Mouse (Mus musculus) intestine, embryonic 14.5 days (tissue): ENCODE results near the gene Ube3b. TPM values are rescaled to one million over a fixed set of nuclear protein-coding genes. Genes with fewer than 3 reads are reported as not detected.

Experiments
- ATAC-seq: fragments of 200-750 bp; cut with Nextera tagmentation; replicated peaks from 2 replicates; pipeline ENCODE4 v1.8.0; 2017; ENCODE audit warnings: low read depth, moderate number of reproducible peaks, moderate TSS enrichment, moderate library complexity; ENCODE audit not compliant: low FRiP score, low TSS enrichment
- DNase-seq: peaks from one replicate; pipeline ENCODE4 v3.0.0-alpha.2; 2018; ENCODE audit warnings: low spot score
- H3K27ac ChIP-seq: fragments of 300-500 bp; sonication (generic); 2 replicates; pipeline ENCODE4 v1.5.1; 2014; ENCODE audit warnings: low read depth, mild to moderate bottlenecking, control low read depth
- H3K27me3 ChIP-seq: fragments of 300-500 bp; sonication (generic); replicated peaks from 2 replicates; pipeline ENCODE4 v1.6.1; 2014; ENCODE audit warnings: low read length, control low read depth; ENCODE audit not compliant: control insufficient read depth, insufficient read depth
- H3K36me3 ChIP-seq: fragments of 300-500 bp; sonication (generic); 2 replicates; pipeline ENCODE4 v1.6.1; 2014; ENCODE audit warnings: low read length, control low read depth; ENCODE audit not compliant: control insufficient read depth, insufficient read depth
- H3K4me1 ChIP-seq: fragments of 300-500 bp; sonication (generic); replicated peaks from 2 replicates; pipeline ENCODE4 v1.6.1; 2014; ENCODE audit warnings: low read length, control low read depth, mixed read lengths; ENCODE audit not compliant: control insufficient read depth, insufficient read depth
- H3K4me2 ChIP-seq: fragments of 300-500 bp; sonication (generic); 2 replicates; pipeline ENCODE4 v1.6.1; 2014; ENCODE audit warnings: low read length
- H3K4me3 ChIP-seq: fragments of 300-500 bp; sonication (generic); 2 replicates; pipeline ENCODE4 v1.5.1; 2014; ENCODE audit warnings: low read depth, low read length, control low read depth, mixed read lengths
- H3K9ac ChIP-seq: fragments of 300-500 bp; sonication (generic); 2 replicates; pipeline ENCODE4 v1.6.1; 2014; ENCODE audit warnings: mild to moderate bottlenecking, low read length
- H3K9me3 ChIP-seq: fragments of 300-500 bp; sonication (generic); 2 replicates; pipeline ENCODE4 v1.6.1; 2016; ENCODE audit warnings: low read length, control low read depth; ENCODE audit not compliant: control insufficient read depth
- WGBS: fragments of 180-500 bp; shearing (Covaris S2); extraction: QIAGEN DNeasy Blood & Tissue Kit; methylation state at CpG from one replicate; pipeline ENCODE4 v1.1.7; 2014; 5-methylcytosine and 5-hydroxymethylcytosine counted together
- polyA plus RNA-seq: library from polyadenylated mRNA; unstranded; fragments of >200 nt; fragmentation: Nextera tagmentation; extraction: Ambion mirVana; gene quantifications from 2 replicates; pipeline ENCODE4 v1.2.1, GENCODE M21; 2014

The Ube3b gene
- 49.0 and 51.8 TPM in 2 replicates for polyA plus RNA-seq

DNA sequence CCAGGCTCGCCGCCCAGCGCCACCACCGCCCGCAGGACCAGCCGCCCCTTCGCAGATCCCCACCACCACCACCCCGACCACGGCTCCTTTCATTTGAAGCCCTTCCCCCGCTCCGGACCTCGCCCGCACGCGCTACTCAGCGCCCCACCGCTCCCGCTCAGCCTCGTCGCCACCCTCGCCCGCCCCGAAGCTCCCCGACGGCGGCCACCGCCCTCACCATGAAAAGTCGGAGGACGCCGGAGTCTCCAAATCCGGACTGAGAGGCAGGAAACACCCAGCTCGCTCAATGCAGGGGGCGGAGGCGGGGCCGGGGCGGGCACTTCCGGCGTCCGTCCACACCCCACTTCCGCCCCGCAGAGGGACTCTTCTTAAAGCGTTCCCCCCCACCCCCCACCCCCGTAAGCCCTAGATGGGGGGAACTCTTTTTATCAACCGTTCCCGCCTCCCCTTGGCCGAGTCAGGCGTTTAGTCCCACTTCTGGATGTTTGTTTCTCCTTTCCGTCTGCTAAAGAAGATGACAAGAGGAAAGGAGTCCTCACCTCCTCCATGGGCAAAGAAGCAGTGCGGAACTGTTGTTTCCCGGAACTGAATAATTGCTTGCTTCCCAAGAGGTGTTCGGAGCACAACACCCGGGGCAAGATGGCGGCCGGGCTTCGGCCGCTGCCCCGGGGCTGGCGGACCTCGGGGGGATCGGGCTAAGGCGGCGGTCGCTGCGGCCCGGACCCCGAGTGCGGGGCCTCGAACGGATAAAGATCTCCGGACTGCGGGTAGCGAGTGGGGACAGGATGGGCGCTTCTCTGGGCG, at the start of gene Ube3b, which contains the start of gene Kctd10:
Ube3b (plus strand) TSS at position 399 of the 804 bp plus-strand sequence.
Kctd10 (minus strand) TSS at position 300 of the 804 bp plus-strand sequence.
- Histone ChIP-seq H3K27ac (peak within 1 kb of the TSS; percentile 79), H3K9me3 (no peaks in the 10 kb centered on the region), H3K9ac (peak within 1 kb of the TSS; percentile 97), H3K4me1 (peaks cover 48% of the 10 kb centered on the region), H3K36me3 (peaks cover 13% of the 10 kb centered on the region), H3K4me3 (peak within 1 kb of the TSS; percentile 93), H3K4me2 (peak within 1 kb of the TSS; percentile 83), H3K27me3 (no peaks in the 10 kb centered on the region)
- ATAC-seq (peak; percentile 94), DNase-seq (peak; percentile 95)
- WGBS = under 1% methylated on average over 74 of the region's 74 CpGs

DNA sequence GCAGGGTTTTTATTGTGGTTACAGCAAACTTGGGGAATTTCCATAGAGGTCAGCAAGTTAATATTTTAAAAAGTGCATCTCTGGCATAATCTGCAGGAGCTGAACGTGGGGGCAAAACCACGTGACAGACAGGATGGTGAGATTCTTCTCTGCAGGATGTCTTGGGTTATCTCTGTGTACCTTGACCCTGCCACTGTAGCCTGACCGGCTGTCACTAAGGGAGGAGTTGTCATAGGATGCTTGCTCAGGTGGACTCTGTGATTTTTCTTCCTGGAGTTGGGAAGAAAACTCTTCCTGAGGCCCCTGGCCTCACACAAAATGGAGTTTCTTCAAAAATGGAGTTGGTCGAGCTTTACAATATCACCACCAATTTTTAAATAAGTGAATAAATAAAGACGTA, 37.4 kb upstream of the Ube3b start:
- Histone ChIP-seq H3K9me3 (no peaks in the 10 kb centered on the region), H3K27me3 (no peaks in the 10 kb centered on the region), H3K9ac (no peak overlapping the region), H3K27ac (no peak overlapping the region), H3K4me2 (no peak overlapping the region), H3K4me3 (no peak overlapping the region), H3K36me3 (no peaks in the 10 kb centered on the region), H3K4me1 (no peaks in the 10 kb centered on the region)
- WGBS = 66% methylated on average over 5 of the region's 5 CpGs
- ATAC-seq (no peak), DNase-seq (no peak)

GRCm38 (mm10) chr5:114343612-114344011, 36.8 kb upstream of the Ube3b start:
- Histone ChIP-seq H3K9ac (no peak overlapping the region), H3K36me3 (no peaks in the 10 kb centered on the region), H3K4me2 (no peak overlapping the region), H3K27ac (no peak overlapping the region), H3K9me3 (no peaks in the 10 kb centered on the region), H3K4me1 (no peaks in the 10 kb centered on the region), H3K4me3 (no peak overlapping the region), H3K27me3 (no peaks in the 10 kb centered on the region)
- 87% methylated on average over 7 of the region's 7 CpGs for WGBS
- ATAC-seq (no peak), DNase-seq (no peak)

GRCm38 (mm10) chr5:114345538-114345937, 34.9 kb upstream of the Ube3b start:
- no peaks in the 10 kb centered on the region for H3K36me3 ChIP-seq
- H3K9ac ChIP-seq = no peak overlapping the region
- no peaks in the 10 kb centered on the region for H3K4me1 ChIP-seq
- 54% methylated on average over 3 of the region's 3 CpGs for WGBS
- H3K4me2 ChIP-seq = no peak overlapping the region
- H3K9me3 ChIP-seq = no peaks in the 10 kb centered on the region
- H3K27ac ChIP-seq = no peak overlapping the region
- no peak for ATAC-seq
- DNase-seq = no peak
- H3K4me3 ChIP-seq = no peak overlapping the region
- no peaks in the 10 kb centered on the region for H3K27me3 ChIP-seq

- H3K27me3 ChIP-seq = no peaks in the 10 kb centered on the region
- no peak overlapping the region for H3K4me3 ChIP-seq
- no peaks in the 10 kb centered on the region for H3K36me3 ChIP-seq
- H3K4me1 ChIP-seq = no peaks in the 10 kb centered on the region
- no peak overlapping the region for H3K4me2 ChIP-seq
- H3K9ac ChIP-seq = no peak overlapping the region
- WGBS = 86% methylated on average over 10 of the region's 10 CpGs
- H3K9me3 ChIP-seq = no peaks in the 10 kb centered on the region
- no peak for DNase-seq
- no peak overlapping the region for H3K27ac ChIP-seq
- no peak for ATAC-seq
Measured at GRCm38 (mm10) chr5:114347005-114347404, 33.4 kb upstream of the Ube3b start.

GRCm38 (mm10) chr5:114351490-114351889, 28.9 kb upstream of the Ube3b start:
- WGBS = 63% methylated on average over 10 of the region's 10 CpGs
- Histone ChIP-seq H3K27me3 (no peaks in the 10 kb centered on the region), H3K9me3 (no peaks in the 10 kb centered on the region), H3K36me3 (no peaks in the 10 kb centered on the region), H3K4me1 (no peaks in the 10 kb centered on the region), H3K27ac (no peak overlapping the region), H3K4me3 (no peak overlapping the region), H3K4me2 (no peak overlapping the region), H3K9ac (no peak overlapping the region)
- ATAC-seq = no peak
- DNase-seq = no peak

- Histone ChIP-seq H3K4me3 (0 out of 2 replicates have a peak overlapping the region, but pooled peaks have one; percentile 3), H3K4me2 (peak overlapping the region; percentile 38), H3K36me3 (peaks cover 14% of the 10 kb centered on the region; the same call in 1 of the 2 replicates), H3K9ac (0 out of 2 replicates have a peak overlapping the region, but pooled peaks have one; percentile 8), H3K27me3 (no peaks in the 10 kb centered on the region), H3K9me3 (no peaks in the 10 kb centered on the region), H3K4me1 (peaks cover 22% of the 10 kb centered on the region), H3K27ac (peak overlapping the region; percentile 89)
- DNase-seq = no peak
- ATAC-seq = peak; percentile 78; the same call in 1 of the 2 replicates
- WGBS = 17% methylated on average over 7 of the region's 7 CpGs
Measured at GRCm38 (mm10) chr5:114356250-114356935, 24.0 kb upstream of the Ube3b start.

GRCm38 (mm10) chr5:114356936-114357751, 23.3 kb upstream of the Ube3b start:
- Histone ChIP-seq H3K27me3 (no peaks in the 10 kb centered on the region), H3K4me3 (0 out of 2 replicates have a peak overlapping the region, but pooled peaks have one; percentile 3), H3K4me1 (peaks cover 22% of the 10 kb centered on the region), H3K9ac (0 out of 2 replicates have a peak overlapping the region, but pooled peaks have one; percentile 8), H3K27ac (peak overlapping the region; percentile 89), H3K9me3 (no peaks in the 10 kb centered on the region), H3K4me2 (peak overlapping the region; percentile 38), H3K36me3 (peaks cover 22% of the 10 kb centered on the region; the same call in 1 of the 2 replicates)
- peak; percentile 91 for DNase-seq
- 35% methylated on average over 23 of the region's 23 CpGs for WGBS
- ATAC-seq = peak; percentile 77
